Mouse (Mus musculus): Measurements from ENCODE around the gene Adgrl3. TPM values are rescaled to one million over a fixed set of nuclear protein-coding genes. Genes with fewer than 3 reads are reported as not detected.

Gene Adgrl3
- total RNA-seq, 2 experiments from 2014 or later, result 0.97 to 1.0 TPM

DNA sequence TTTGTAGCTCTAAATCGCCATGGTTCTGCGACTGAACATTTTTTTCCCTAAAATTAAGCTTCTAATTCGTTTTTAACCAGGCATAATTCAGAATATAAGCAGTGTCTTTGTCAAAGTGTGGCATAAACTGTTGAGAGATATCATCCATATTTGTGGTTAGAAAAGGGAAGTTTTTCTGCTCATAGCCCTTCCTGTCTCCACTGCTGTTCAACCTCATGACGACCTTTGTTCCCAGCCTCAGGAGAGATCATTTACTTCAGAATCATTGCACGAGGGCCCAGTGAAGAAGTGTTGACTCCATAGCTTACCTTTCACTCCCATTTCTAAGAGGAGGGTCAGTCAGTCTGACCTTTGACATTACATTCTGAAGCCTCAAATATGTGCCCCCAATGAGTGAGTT, 56.4 kb downstream of the Adgrl3 start:
- DNase-seq, result no peak

DNA sequence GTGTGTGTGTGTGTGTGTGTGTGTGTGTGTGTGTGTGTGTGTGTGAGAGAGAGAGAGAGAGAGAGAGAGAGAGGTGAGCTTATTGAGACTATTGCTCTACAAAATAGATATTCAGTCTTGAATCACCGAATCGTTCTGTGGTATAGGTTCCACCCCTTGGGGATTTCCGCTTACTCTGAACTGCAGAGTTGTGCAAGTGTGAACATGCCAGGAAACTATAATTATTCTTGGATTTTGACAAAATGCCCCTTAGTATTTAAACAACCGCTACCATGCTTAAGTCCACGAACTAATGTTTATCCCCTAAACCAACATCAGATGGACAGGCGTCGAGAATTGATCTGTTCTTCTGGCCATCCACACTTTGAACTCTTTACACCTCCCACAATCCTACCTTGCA, 57.1 kb downstream of the Adgrl3 start:
- DNase-seq, result no peak

DNA sequence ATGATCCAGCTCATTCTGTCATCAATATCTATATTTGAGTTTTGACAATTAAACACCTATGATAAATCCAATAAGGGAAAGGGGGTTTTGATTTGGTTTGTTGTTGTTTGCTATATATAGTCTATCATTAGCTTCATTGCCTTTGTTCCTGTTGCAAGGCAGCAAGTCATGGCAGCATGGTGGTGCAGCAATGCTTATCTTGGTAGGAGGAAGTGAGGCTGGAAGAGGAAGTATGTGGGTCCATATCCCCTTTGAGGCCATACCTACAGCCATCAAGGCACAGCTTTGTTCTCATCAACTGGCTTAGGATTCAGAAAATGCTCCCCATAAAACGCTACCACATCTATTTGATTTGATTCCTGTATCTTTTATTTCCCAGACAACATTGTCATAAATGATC, 58.1 kb downstream of the Adgrl3 start:
- DNase-seq, result no peak

DNA sequence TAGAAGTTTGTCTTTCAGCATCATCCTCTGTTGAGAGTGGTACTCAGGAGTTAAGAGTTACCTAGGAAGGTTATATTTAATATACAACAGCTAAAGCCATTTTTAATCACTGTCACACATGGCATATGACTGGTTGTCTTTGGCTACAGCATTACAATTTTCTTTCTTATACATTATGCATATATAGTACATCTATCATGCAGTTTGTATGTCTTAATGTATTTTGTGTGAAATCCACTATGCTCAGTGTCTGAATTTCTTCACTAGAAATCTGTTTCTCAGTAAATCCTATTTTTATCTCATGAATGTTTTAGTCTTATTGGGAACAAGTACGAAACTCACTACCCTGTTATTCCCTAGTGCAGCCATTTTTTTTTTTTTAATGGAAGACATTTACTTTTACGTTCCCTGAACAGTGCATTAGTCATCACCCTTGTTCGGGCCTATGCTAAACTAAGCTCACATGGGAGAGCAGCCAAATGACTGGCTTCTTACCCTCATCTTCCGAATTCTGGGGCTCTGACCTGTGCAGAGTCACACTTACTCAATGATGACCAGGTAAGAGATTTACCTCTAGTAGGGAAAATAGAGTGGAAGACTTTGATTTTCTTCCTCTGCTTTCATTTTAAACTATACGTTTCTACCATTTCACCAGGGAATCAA, 63.9 kb downstream of the Adgrl3 start:
- no peak for DNase-seq

DNA sequence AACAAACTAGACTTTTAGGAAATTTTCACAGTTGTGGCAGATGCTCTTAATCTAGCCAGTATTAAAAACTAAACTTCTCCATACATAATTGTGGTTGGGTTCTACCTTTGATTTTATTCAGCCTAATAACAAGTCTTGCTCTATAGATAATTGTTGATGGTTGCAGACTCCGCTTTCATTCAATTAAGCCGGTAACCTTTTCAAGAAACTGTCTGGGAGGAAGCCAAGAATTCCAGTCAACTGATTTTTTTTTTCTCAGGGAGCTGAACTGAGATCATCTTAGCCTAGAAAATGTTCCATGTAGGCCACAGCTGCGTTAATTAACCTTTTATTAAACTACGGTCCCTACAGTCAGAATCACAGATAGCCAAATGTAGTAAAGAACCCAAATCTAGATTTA, 65.2 kb downstream of the Adgrl3 start:
- DNase-seq, result no peak

DNA sequence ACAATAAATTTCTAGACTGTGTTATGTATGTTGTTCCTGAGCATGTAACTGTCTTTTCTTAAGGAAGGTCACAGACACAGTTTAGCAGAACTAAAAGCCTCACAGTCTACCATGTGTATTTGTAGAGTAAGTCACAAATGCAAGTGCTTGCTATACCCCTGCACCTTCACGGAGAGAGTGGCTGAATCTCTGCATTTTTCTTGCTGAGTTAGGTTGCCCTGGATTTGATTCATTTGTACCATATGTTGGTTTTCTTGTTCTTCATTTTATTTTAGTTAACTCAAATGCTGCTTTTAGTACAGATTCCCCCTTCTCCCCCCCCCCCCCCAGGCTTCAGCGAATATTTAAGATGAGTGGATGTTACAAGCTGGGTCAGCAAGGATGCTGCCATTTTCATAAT, 68.7 kb downstream of the Adgrl3 start:
- DNase-seq, result no peak

DNA sequence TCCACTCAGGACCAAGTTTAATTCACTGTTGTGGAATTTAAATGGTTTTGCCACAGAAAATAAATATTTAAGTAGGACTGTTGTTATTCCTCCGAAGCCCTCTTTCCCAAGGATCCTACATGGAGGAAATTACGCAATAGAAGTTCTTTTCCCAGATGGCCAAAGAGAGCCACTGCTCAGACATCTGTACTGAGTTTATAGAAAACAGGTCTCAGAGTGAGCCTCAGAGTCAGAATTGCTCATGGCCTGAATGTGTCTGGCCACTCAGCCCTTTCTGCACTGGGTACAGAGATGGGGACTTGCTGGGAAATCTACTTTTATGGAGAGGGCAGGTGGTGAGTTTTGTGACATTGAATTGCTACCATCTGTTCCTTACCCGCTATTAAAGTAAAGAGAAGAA, 74.7 kb downstream of the Adgrl3 start:
- no peak for DNase-seq

DNA sequence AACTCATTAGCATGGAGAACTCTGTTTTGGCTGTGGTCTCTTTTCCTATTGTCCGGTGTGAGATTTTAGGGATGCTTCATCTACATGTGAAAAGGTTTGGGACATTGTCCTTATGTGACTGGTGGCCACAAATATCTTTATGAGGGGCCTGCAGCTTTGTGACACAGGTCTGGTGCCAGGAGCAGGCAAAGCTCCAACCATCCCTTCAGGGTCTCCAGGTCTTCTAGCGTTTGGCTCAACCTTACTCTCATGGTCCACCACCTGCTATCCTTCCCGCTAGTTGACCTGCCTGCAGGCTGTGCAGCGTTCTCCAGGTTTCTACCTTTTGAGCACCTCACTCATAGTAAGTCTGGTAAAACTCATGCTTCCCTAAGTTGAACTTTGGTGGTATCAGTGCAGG, 77.2 kb downstream of the Adgrl3 start:
- DNase-seq, result no peak

DNA sequence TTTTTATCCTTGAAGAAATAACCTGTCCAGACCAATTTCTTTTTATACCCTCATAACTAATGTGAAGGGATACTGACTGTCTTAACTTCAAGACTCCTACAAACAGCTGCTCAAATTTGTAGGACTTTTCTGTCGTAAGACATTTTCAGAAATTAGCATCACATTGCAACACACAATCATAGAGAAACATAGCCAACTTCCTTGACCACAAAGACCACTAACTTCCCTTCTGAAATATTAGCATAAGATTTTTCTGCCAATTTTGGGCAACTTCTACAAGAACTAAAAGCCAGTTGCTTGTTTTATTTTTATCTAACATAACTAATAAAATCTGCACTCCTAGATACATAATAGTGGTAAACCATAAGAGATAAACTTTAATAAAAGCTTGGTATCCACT, 87.5 kb downstream of the Adgrl3 start:
- DNase-seq, result no peak

DNA sequence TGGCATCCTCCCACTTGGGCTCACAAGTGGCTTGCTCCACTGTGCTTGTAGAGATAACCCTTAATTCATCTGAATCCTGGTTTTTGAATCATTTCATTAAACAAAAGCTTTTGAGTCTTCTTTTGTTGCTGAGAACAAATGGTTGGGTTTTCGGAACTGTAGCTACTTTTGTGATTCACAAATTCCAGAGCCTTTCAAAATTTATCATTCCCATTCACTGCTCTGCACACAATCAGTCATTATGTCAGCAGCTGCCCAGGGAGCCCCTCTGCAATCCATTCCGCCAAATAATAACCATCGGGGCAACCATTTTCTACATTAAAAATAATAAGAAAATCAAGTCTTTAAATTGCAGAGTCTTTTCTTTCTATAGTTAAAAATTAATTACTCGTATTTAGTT, 104.5 kb downstream of the Adgrl3 start:
- DNase-seq, result no peak

DNA sequence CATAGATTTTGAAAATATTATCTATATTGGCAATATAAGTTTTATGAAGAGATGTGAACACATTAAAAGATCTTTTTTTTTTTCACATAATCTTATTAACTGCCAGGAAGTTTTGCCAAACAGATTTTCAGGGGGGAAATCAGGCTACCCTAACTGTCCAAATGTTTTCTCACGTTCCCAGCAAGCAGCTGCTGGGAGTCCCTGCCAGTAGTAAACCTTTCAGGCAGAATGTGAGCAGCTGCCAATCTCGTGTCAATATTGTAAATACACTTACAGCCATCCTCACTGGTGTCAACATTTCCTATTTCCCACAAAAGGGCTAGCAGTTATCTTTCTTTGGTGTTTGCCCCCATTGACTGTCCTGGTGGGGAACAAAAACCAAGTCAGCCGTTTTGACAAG, 107.7 kb downstream of the Adgrl3 start:
- no peak for DNase-seq

DNA sequence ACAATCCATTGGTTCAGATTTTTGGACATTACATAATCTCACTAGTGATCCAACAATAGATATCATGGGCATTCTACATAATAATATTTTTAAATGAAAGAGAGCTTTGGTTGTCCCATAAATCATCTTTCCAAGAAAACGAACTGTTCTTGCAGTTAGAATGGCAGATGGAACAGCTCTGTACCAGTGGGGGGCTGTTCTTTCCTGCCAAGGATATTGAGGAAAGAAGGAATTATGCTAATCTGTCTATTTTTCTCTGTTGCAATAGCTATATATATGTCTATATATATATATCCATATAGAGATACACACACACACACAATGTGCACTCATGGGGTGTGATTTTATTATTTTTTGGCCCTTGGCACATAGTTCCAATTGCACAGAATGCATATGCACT, 116.5 kb downstream of the Adgrl3 start:
- DNase-seq, result no peak

DNA sequence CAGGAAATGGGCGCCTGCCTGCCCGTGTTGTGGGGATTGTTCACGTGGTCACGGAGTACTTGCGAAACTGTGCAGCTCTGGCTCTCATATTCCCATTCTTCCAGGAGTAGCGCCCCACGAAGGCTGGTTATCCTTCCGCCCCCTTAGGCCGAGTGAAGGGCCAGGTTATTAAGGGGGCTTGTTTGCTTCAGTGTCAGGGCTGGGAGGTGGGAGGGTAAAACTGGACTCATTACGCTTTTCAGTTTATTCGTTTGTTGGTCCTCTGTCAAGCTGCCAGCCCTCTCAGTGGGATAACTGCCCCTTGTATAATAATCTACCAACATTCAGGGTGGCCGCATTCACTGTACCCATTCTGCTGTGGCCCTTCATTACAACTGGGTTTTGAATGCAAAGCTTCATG, 135.9 kb downstream of the Adgrl3 start:
- no peak for DNase-seq

DNA sequence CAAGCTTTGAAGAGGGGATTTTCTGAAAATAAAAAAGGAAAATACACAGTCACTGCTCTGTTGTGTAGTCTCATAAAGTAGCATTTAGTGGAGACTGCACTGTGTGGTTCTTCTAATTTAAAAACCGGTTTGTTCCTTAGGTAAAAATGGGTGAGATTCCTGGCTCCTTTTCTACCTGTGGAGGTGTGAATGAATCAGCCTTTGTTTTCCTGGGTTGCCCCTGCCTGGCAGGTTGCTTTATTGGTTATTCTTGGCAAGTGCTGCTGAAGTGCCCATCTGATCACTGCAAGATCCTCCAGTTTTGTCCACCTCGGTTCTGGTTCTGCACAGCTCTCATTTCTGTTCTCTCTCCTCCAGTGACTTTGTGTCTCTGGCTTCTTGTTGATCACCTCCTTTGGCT, 136.3 kb downstream of the Adgrl3 start:
- DNase-seq, result no peak

DNA sequence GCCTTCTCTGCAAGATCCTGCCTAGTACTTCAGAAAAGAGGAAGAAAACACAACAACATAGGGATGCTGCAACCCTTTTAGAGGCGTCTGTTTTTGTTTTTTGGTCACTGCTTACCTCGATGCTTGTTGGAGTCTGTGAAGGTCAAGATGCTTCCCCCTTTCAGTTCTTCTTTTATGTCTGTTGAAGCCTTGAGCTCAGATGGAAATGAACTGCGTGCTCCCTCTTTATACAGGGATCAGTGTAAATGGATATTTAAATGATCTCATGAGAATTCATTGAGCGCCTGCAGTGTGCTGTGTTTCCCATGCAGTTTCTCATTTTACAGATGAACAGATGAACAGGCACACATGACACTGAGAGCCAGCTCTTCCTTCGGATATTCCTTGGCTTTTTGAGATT, 136.9 kb downstream of the Adgrl3 start:
- no peak for DNase-seq

DNA sequence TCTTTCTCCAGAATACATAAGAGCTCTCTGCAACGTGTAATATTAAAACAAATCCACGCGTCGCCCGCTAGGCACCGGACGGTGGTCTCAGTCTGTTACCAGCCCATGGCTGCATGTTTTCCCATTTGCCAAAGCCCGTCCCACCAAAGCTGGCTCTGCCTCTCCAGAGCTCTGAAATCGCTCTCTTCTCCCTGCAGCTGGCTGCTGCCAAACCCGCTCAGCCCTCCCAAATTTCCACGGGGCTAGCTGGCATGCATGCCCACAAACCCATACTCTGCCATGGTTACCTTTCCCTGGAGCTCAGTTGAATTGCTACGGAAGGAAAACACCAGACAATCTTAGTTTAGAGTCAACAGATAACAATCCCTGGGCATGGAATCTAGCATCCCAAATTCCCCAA, 139.1 kb downstream of the Adgrl3 start:
- DNase-seq, result no peak

DNA sequence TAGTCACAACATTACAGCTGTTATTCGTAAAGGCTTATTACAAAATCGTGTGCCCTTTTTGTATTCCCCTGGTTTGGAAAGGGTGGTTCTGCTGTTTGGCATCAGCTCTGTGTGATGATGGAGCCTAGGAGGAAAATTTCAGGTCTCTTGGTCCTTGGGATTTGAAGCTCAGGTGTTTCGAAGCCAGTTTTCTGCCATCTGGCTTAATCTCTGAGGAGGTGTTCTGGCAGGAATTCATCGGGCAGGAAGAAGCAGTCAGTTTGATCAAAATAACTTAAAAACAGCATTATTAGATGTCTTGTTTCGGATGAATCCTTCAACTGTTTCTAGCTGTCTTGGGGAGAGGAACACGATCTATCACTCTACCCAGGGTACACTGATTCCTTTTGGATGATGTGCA, 140.5 kb downstream of the Adgrl3 start:
- DNase-seq, result no peak

DNA sequence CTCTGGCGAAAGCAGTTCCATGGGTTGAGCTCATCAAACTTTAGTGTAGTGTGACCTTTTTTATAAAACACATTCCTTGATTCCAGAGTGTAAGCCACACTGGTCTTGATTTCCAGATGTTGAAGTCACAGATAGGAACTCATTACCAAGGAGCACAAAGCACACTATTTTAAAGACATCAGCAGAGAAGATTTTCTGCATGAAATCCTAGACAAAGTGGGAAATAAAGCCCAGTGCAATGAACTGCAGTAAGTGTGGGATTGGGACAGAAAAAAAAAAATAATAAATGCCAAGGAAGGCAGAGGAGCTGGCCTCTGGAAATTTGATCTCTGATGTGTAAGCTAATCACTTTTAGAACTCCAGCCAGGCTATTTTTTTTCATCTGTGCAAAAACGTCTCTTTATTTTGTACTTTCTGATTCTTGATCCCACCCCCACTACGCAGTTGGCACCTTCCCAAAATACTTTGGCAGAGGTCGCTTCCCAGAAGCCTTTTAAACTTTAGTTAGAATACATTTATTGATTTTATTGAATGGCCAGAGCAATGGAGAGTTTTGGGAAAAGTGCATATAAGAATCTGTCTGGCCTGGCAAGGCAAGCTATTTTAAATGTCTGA, 169.0 kb downstream of the Adgrl3 start:
- peak; percentile 4 for DNase-seq

DNA sequence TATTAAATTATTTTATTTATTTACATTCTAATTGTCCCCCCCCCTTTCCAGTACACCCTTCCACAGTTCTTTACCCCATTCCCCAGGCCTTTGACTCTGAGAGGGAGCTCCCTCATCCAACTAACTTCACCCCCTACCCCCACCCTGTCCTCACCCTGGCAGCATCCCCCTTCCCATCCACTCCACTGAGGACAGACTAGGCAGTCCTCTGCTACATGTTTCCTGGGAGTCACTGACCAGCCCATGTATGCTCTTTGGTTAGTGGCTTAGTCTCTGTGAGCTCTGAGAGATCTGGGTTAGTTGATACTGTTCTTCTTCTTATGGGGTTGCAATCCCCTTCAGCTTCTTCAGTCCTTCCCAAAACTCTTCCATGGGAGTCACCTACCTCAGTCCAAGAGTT, 180.4 kb downstream of the Adgrl3 start:
- no peak for DNase-seq

DNA sequence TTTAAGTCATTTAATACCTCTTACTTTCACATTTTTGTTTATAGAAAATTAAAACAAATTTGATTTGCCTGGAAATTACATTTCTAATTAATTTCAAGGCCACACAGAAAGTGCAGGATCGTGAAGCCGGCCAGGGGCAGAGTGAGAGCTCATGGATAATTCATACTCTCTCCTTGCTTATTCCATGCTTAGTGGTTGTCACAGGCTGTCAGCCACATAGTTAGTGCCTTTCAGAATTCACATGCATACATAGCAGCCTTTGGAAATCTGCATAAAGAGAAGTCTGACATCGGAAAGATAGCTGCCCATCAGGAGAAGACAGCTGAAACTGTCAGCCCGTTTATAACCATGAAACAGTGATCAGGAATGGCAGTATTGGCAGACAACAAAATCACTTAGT, 181.9 kb downstream of the Adgrl3 start:
- no peak for DNase-seq

DNA sequence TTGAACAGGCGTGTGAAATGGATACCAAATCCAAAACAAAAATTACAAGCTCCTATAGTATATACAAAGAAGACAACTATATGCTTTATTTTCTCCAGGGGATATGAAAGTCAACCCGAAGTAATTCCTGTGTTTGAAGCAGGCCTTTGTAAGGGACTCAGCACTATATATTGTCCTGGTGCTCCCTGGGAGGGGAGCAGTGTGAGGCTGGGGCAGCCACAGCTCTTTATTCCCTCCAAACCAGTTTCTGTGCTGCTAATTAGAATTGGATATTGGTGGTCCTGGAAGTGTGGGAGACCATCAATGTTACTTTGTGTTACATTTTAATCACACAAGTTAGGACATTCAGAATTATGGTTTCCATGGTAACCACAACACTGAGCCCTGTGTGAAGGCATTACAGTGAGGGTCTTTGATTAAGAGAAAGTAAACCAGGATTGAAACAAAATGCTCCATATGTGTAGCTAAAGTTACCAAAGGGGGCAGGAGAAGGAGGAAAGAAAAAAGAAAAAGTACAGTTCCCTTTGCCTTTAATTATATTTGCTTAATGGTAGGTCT, 198.6 kb downstream of the Adgrl3 start:
- no peak for DNase-seq

DNA sequence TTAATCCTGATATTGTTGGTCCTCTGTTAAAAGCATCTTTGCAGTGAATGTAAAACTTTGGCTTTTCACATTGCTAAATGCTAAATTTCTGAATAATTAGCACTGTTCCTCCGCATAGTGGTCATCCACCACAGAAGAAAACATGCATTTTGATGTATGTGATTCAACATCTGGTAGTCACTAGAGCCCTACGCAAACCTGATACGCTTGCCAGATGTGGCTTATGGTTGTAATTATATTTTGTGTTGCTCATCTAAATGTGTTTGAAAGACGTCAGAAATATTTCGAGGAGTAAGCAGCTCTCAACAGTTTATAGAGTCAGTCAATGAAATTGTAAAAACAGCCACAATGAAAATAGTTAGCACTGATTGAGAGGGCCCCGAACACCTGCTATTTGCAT, 204.5 kb downstream of the Adgrl3 start:
- DNase-seq, result no peak

DNA sequence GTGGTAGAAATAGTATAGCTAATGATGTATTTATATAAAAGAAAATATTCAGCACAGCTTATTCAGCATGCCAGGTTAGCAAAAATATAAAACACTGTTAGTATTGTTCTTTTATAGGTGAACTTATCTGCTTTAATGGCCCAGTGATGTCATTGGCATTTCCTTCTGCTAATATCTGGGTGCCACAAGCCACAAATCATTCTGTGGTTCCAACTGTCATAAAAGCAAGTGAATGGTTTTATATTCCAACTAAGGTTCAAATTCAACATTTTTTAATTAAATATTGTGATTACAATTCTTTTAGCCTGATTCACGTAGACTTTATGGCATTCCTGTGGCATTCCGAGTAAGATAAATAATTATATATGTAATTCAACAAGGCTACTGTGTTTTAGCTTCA, 205.5 kb downstream of the Adgrl3 start:
- no peak for DNase-seq

DNA sequence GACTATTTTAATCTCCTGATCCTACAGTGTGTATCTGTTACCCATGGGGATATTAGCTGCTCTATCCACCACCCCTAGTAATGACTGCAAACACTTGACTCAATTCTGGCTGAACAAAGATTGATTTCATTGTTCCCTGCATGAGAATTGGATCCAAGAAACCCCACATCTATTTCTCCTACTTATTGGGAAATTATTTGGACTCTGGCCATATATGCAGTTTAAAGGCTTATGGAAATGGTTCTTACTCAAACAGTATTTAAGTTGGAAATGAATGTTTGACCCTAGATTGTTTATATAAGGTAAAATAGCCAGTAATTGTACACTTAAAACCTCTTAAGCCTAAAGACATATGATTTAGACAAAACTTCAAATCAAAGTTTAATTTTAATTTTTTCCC, 207.3 kb downstream of the Adgrl3 start:
- DNase-seq, result no peak
